Mouse (Mus musculus) cerebellum, adult 9-10 months (tissue): ENCODE measurements around the gene Rad9a.
A peak's percentile ranks its signal among the peaks of the same experiment; 100 is the strongest.

Experiments
- DNase-seq: peaks from one replicate; pipeline ENCODE4 v3.0.0; 2022

Rad9a gene

DNA sequence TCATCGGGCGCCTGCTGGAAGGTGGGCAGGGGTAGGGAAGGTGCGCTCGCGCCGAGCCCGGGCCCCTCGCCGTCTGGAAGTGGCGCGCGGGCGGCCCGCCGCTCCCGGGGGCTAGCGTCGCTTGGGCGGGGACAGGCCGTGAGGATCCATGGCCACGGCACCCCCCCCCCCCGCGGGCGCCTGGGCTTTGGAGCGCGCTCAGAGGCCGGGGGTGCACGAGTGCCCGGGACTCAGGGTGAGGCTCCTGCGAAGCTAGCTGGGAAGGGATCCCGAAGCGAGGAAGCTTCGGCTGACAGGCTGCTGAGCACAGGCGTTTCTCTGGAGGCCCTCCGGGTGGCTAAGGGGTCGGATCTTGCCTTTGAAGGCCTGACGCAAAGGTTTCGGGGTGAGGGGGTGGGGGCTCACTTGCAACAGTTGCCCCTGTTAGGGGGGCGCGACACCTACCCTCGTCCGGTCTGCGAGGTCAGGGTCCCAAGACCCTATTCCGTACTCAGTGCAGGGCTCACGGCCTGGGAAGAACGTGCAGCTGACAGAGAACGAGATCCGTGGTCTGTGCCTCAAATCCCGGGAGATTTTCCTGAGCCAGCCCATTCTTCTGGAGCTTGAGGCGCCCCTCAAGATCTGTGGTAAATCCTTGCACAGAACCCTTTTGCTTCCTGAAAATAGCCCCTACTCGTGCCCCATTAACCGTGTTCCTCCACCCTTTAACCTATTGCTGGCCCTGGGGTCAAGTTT is 9.0 kb downstream of the Rad9a start:
- peak; percentile 53 for DNase-seq

DNA sequence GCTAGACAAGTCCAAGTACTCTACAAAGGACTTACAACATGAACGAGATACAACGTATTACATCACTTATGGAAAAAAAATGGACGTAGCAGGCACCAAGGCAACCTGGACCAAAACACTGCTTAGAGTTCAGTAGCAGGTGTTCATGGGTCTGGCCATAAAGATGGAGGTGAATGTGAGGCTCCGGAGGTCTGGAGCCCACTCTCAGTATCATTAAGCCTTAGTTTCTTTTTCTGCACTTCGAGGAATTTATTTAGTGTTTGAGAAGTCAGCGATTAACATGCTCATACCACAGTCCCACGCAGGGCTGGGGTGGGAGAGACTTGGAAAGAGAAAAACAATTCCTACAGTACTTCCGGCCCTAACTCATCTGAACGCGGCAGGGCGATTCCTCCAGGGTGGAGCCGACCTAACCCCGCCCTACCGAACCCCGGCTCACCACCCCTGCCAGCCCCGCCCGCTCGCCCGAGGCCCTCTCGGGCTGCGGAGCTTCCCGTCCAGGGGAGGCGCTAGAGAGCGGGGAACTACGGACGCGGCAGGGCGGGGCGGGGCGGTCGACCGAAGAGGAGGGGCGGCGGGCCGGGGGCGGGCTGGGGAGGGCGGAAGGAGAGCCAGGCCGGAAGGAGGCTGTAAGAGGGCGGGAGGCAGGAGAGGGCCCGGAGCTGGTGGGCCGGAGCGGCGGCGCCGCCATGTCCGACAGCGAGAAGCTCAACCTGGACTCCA is 9.8 kb downstream of the Rad9a start, which contains the start of gene Ppp1ca:
Gene Ppp1ca, plus strand, starts transcription at position 538 of the 723 bp plus-strand sequence.
- peak; percentile 90 for DNase-seq

DNA sequence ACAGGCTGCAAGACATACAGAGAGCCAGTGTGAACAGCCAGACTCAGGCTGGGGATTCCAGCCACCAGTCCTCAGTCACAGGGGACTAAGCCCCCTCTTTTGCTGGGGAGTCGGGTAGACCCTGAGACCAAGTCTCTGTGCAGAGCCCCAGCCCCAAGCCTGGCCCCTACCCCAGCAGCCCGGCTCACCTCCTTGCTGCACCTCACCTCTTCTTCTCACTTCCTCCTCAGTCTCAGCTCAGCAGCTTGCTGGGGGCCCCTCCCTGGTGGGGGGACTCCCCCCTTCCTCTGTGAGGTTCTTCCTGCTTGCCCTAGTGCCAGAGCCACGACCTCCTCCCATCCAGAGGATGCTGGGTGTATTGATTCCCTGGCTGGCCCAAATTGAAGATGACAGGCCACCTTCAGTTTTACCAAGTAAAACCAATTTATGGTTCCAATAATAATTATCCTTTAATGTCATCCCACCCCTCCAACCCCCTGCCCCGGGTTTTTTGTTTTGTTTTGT is 10.6 kb downstream of the Rad9a start, which contains the start of gene Tbc1d10c:
Gene Tbc1d10c, minus strand, starts transcription at position 454 of the 504 bp plus-strand sequence.
- peak; percentile 61 for DNase-seq

DNA sequence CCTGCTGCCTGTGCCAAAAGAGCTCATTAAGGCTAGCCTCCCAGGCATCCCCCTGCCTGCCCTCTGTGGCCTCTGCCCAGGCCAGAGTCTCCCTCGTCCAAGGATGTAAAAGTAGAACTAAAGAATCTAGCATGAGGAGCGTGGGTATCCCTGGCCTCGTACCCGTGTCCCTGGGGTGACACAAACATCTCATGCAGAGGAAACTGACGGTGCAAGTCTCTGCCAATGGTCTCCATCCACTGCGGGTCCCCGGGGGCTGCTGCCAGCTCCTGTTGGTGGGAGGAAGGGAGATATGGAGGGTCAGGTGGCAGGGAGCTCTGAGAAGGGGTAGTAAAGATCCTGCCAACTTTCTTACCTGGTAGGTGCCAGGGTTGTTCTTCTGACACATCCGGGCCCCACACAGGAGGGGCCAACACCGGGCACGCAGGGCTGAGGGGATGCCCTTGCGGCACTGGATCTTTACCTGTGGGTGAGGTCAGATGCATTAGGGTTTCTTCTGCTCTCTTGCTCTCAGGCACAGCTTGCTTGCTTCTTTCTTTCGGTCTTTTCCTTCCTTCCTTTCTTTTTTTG is 12.3 kb downstream of the Rad9a start:
- DNase-seq = no peak

DNA sequence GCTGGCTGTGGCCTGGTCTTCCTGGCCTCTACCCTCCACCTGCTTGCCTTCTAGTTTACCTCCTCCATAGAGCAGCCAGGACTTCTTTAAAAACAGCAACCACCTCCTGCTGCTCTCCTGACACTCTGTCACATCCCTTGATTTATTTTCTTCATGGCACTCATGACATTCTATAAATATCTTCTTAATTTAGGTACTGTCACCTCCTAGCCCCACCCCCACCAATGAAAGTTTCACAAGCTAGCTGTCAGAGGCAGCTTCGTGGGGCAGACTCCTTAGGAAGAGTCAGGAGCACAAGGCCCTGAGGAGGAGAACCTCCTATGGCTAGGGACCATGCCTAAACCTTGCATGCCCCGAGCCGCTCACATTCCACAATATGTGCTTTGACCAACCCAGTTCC is 14.2 kb downstream of the Rad9a start:
- no peak for DNase-seq

DNA sequence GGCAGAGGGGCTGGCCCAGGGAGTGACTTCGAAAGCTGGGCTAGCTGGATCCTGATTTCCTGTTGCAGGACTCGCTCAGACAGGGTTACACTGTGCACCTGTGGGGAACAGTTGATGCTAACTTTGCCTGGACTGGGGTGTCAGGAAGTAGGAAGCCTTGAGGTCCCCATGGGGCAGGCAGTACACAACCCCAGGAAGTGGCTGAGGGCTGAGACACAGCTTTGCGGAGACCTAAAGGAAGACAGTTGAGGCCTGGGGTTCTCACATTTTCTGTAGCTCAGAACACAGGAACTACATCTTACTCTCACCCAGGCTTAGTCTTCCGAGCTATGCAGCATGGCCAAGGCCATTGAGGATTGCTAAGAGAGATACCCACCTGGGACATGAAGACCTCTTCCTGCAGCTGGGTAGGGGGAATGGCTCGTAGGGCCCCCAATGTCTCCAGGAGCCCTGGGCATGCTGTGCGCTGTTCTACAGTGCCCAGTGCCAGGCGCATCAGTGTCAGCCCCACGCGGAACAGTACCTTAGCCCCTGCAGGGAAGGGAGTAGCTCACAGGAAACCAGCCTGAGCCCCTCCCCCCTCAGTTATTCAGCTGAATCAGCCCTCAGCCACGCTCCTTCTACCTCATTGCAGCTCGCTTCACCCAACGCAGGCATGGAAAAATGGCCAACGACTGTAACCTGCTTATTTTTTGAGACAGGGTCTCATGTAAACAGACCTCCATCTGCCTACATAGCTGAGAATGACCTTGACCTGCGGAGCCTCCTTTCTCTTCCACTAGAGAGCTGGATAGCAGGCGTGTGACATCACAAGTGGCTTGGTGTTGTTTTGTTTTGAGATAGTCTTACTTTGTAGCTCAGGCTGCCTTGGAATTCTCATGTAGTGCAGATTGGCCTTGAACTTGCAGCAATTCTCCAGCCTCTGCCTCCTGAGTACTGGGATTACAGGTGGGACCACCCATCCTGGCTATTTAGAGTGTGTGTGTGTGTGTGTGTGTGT is 16.2 kb downstream of the Rad9a start:
- DNase-seq = no peak

DNA sequence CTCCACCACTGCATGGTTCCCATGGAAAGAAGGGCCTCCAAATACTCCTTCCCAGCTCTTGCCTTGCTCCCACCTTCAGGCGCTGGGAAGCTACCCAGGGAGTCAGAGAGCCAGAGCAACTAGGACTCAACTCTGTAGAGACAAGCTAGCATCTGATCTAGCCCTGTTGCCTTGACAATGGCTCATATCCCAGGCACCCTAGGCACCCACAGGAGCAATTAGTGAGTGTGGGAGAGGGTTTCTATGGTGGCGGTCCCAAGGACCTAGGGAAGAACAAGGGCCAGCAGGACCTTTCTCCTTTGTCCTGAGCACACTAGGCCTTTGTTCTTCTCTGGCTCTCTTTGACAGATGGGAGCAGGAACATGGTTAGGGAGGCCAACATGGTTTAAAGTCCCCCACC is 17.8 kb downstream of the Rad9a start:
- DNase-seq = no peak

DNA sequence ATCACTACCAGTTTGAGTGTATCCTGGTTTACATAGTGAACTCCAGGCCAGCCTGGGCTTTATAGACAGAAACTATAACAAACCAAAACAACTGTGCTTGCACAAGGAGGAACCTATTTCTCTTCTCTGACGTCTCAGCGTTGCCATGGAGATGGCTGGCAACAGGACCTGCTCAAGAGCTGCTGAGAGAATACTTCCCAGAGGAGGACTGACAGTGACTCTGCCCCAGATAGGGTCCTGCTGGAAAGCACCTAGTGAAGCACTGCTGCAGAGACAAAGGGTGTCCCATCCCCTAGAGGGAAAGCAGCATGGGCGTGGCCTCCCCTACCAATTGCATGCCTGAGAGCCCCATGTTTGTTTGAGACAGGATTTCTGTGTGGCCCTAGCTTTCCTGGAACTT is 19.6 kb downstream of the Rad9a start:
- DNase-seq = no peak

DNA sequence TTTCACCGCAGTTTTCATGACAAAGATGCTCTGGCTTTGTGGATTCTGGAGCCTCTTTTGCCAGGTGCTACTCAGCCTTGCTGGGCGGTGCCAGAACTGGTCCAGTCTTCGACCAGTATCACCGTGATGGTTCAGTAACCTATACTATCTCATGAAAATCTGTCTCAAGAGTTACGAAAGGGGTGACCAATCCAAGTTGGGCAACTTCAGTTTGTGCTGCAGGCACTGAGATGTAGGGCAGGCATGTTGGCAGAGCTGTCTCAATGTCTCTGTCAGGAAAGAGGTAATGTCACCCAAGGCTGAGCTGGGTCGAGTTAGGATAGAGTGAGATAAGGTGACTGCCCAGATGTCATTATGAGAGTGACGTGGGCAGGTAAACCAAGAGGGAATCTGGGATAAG is 21.1 kb downstream of the Rad9a start:
- DNase-seq = no peak

DNA sequence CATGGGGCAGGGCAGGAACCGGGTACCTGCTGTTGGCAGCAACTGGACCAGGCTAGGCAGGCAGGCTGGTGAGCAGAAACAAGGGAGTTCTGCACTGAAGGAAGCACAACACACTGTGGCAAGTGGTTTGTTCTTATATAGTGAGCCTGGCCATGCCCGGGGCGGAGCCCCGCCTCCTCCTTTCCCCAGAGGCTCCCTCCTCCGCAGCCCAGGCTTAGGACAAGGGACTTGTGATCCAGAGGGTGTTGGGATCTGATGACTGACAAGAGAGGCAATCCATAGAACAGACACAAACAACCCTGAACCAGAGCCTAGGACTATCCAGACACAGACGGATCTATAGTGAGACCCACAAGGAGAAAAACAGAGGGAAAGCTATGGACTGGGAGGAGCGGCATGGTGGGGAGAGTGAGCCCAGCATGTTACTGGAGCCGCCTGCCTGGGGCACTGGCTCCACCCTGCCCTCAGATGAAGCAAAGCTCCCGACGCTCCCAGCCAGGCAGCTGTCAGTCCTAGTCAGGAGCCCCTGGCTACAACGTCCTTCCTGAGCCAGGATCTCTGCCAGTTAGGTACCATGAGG is 26.0 kb downstream of the Rad9a start, which contains the start of gene Carns1:
Gene Carns1, minus strand, starts transcription at position 112 of the 580 bp plus-strand sequence.
- peak; percentile 36 for DNase-seq

DNA sequence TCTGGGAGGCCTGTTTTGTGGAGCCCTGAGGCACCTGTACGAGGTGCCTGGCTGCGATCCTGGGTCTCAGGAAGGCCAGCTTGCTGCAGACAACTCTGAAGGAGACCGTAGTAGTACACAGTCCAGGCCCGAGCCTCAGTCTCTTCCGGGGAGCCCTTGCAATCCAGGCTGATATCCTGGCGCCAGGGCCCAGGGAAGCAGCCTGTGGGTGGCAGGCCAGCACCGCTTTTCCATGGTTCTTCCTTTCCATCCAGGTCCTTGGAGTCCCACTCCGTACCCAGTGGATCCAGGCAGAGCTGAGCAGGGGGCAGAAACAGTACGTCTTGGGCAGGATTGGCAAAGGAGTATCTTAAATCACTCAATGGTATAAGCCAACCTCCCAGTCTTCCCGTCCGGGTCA is 28.5 kb downstream of the Rad9a start:
- no peak for DNase-seq

DNA sequence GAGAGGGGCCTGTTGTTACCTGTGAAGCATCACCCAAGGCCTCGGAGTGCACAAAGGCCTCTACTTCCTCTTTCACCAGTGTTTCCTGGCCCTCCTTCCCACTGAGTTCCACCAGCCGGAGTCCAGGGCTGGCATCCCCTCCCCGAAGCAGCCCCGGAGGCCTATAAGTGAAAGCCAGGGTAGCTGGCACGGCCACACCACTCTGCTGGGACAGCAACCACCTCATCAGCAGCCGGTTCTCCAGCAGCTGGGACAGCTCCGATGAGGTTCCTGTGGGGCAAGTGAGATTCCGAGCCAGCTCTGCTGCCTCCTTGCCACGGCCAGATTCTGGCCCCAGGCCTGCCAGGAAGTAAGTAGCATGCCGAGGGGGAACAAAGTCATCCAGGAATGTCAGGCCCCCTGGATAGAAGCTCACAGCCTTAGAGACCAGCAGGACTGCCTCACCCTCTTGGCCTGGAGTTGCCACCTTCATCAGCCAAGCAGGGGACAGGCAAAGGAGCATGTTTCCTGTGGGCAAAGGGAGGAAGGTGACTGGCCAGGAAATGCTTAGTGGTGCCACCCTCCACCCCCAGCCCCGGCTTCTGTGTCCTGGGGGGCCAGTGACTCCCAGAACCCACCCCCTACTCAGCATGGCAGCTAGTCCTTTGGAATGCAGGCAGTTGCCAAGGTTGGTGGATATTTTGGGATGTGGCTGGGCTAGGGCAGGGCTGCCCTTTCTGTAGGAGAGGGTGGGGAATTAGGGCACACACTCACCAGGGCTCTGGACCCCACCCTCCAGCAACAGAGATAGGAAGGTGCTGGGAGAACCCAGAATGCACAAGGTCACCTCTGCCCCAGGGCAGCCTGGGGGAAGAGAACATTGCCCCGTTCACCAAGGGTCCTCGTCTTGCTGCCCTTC is 29.8 kb downstream of the Rad9a start:
- peak; percentile 43 for DNase-seq

DNA sequence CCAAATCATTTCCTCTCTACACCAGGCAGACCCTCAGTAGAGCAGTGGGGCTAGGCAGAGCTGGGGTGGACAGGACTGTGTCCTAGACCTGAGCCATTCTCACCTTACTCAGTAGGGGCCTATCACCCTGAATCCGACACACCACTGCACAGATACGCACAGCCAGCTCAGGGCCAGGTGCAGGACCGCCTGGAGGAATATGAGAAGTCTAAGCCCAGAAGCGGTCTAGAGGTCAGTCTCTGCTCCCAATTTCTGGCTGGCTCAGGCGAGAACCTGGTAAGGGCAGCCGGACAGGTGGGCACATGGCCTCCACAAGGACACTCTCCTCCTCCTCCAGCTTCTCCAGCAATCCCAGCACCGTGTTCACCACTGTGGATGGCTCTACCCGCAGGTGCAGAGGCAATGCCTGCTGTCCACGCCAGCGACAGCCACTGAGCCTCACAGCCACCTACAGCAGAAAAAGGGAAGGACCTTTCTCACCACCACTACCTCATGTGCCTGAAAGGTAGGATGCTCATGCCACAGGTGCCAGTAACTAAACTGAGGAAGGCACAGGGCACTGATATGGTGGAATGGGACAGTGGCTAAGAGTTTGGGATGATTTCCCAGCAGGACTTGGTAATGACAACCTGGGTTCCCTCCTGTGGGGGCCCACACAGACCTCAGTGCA is 30.6 kb downstream of the Rad9a start:
- DNase-seq = peak; percentile 44

DNA sequence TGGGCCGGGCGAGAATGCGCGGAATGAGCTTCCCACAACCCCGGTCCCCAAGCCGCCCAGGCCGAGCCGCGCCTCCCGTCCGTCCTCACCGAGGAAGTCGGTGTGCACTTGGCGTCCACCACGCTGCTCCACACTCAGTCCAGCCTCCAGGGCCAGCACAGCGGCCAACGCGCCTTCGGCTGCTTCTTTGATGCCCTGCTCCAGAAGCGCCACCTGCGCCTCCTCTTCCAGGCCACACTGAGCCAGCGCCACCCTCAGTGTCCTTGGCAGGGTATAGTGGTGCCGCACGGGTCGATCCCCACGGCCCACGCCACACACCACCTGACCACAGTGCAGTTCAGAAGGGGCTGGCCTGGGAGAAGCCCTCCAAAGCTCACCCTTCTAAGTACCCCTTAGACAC is 31.7 kb downstream of the Rad9a start:
- DNase-seq = peak; percentile 71

DNA sequence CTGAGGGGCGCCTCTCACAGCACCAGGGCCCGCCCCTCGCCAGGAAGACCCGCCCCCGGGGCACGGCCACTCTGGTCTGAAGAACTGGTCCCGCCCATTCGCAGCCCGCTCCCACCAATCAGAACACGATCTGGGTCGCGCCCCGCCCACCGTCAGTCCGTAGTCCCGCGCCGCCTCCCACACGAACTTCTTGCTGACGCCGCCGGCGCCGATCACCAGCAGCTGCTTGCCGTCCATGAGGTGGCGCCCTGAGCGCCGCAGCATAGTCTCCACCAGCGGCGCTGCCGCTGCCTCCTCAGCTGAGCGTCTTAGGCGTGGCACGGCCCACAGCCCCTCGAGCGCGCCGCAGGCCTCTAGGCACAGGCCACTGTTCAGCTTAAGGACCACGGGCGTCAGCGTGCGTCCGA is 32.1 kb downstream of the Rad9a start:
- peak; percentile 99 for DNase-seq

DNA sequence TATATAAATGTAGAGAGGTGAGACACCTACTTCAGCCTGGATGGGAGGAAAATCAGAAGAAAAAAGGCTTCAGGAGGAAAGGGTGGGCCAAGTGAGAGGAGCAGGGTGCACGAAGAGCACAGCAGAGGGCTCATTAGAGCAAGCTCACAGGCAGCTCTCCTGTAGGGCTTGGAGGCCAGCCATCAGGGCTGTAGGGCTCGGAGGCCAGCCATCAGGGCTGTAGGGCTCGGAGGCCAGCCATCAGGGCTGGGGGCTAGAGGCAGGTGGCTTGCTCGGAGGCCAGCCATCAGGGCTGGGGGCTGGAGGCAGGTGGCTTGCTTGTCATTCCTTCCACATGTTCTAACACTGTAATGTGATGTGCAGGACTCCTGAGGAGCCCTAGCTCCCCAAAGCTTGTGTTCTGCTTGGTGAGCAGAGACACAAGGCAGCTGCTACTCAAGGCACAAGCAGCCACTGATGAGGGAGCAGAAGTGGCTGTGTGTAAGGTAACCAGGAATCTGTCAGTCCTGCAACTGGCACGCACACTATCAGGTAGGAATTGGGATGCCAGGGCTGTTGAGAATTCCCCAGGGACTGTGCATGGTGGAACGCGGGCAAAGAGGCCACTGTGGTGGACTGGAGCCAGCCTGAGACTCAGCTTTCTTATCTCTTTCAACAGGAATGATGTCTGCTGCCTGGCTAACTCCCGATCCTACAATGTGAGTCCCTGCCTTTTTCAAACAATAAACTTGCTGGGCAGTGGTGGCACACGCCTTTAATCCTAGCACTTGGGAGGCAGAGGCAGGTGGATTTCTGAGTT is 34.6 kb downstream of the Rad9a start:
- peak; percentile 36 for DNase-seq

DNA sequence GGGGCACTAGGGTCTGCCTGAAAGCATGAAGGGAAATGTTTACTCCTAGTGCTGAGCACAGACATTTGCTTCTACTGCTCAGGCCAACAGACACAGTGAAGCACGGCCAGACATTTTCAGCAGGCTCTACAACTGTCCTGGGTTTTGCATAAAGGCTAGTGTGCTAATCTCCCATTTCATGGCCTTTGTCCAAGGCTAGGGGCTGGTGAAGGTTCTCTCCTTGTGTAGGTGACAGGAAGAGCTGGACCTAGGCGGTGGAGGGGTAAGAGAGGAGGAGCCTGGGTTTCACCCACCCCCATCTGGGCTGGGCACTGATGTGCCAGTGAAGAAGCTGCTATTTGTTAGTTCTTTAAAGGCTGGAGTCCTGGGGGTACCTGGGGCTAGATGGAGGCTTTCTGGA is 36.7 kb downstream of the Rad9a start:
- DNase-seq = peak; percentile 55

DNA sequence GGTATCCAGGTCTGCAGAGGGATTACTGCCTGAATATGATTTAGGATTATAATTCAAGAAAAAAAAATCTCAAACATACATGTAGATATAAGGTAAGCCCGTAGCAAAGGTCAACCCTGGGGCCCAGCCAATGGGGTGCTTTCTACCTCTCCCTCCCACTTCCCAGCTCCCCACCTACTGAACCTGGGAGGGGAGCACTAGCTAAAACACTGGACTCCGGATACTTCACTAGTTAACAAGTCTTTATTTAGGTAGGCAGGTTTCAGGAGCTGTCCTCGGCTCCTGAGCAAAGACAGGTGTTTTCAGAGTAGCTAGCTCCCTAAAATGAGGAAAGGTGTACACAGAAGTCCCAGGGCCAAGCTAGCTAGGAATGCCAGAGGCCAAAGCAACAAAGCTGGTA is 37.4 kb downstream of the Rad9a start:
- DNase-seq = peak; percentile 60

DNA sequence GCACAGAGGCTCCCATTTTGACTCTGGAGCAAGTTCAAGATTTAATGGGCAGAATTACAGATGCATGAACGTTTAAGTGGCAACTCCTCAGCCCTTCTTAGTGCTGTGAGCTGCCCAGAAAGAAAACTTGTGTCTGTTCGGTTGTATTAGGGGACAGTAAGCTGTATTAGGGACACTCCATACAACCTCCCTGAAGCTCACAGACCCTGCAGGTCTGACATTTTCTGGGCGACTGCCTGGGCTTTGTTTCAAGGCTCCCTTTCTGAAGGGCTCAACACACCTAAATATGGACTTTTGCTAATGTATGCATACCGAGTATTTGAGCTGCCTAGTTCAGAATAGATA is 37.9 kb downstream of the Rad9a start:
- no peak for DNase-seq
